Mouse (Mus musculus): ENCODE data around the gene Usp21.

DNA sequence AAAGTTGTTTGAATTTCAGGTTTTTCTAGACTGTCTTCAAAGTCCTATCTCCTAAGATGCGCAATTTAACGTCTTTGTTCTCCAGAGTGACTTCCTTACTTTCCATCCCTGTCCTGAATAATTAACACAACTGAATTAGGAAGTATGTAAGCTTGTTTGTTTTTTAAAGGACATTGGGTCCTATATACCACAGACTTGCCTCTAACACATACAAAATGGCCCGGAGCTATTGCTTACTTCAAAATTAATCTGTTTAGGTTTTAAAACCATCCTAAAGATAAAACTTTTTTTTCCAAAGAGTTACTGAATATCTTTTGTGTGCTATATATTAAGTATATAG lies 7.2 kb upstream of the Usp21 start:
- TF ChIP-seq MEF2A (IDR thresholded peaks at IDR 0.05; ENCODE audit: extremely low read depth, insufficient replicate concordance, low read depth, low read length, poor library complexity, severe bottlenecking) = no peak
- TF ChIP-seq CTCF (IDR thresholded peaks at IDR 0.05 in 2 of 3, conservative IDR thresholded peaks at IDR 0.05 in 1 of 3; ENCODE audit: control insufficient read depth in 1 of 3, insufficient read depth in 1 of 3, low read depth in 2 of 3, low read length in 3 of 3, poor library complexity in 1 of 3, severe bottlenecking in 1 of 3) = no peak
- TF ChIP-seq USF2 (IDR thresholded peaks at IDR 0.05; ENCODE audit: borderline replicate concordance in 1 of 2, insufficient read depth in 1 of 2, low read depth in 1 of 2, low read length in 2 of 2) = no peak
- no peak for TF ChIP-seq E2F4 (IDR thresholded peaks at IDR 0.05; ENCODE audit: borderline replicate concordance, low read depth, low read length)
